Mouse (Mus musculus) megakaryocyte progenitor cell, adult 5-6 weeks (primary cell): Measurements from ENCODE around the gene Sorcs3. TPM values are rescaled to one million over a fixed set of nuclear protein-coding genes. Genes with fewer than 3 reads are reported as not detected.

Experiments
- ATAC-seq: replicated peaks from 2 replicates; pipeline ENCODE4 v1.8.0; 2016; ENCODE audit warnings: mild to moderate bottlenecking, moderate TSS enrichment, inconsistent platforms; ENCODE audit not compliant: poor library complexity
- total RNA-seq, 2 experiments: library from RNA; stranded (forward) in 1 of 2; stranded (reverse) in 1 of 2; fragments of 157-497, 149-512 nt in 1 of 2; fragments of 200-1000 nt in 1 of 2; gene quantifications; 2 replicates each; pipeline versions ENCODE4 v1.2.3 to v1.2.4; 2015 to 2017

Sorcs3 gene
- total RNA-seq, 2 experiments from 2014 or later, result 0.21 TPM; not detected in 1

- ATAC-seq, result no peak
Observed at GRCm38 (mm10) chr19:48700111-48700658, 494.4 kb downstream of the Sorcs3 start.

- ATAC-seq, result no peak
Observed at GRCm38 (mm10) chr19:48703763-48704162, 497.9 kb downstream of the Sorcs3 start.

- no peak for ATAC-seq
Observed at GRCm38 (mm10) chr19:48706267-48706923, 500.6 kb downstream of the Sorcs3 start.

- ATAC-seq, result no peak
Observed at GRCm38 (mm10) chr19:48706924-48707320, 501.1 kb downstream of the Sorcs3 start.

GRCm38 (mm10) chr19:48725851-48726419, 520.1 kb downstream of the Sorcs3 start:
- ATAC-seq, result no peak

- no peak for ATAC-seq
Observed at GRCm38 (mm10) chr19:48727048-48727447, 521.2 kb downstream of the Sorcs3 start.

GRCm38 (mm10) chr19:48727601-48728000, 521.8 kb downstream of the Sorcs3 start:
- no peak for ATAC-seq

GRCm38 (mm10) chr19:48731731-48732130, 525.9 kb downstream of the Sorcs3 start:
- ATAC-seq, result no peak

GRCm38 (mm10) chr19:48734370-48734769, 528.5 kb downstream of the Sorcs3 start:
- ATAC-seq, result no peak

- ATAC-seq, result no peak
Observed at GRCm38 (mm10) chr19:48737554-48737953, 531.7 kb downstream of the Sorcs3 start.

GRCm38 (mm10) chr19:48755156-48755555, 549.3 kb downstream of the Sorcs3 start:
- ATAC-seq, result no peak

GRCm38 (mm10) chr19:48756831-48757230, 551.0 kb downstream of the Sorcs3 start:
- ATAC-seq, result no peak

GRCm38 (mm10) chr19:48766524-48766923, 560.7 kb downstream of the Sorcs3 start:
- no peak for ATAC-seq

GRCm38 (mm10) chr19:48771565-48771964, 565.7 kb downstream of the Sorcs3 start:
- no peak for ATAC-seq

GRCm38 (mm10) chr19:48779095-48779765, 573.4 kb downstream of the Sorcs3 start:
- no peak for ATAC-seq

- ATAC-seq, result no peak
Observed at GRCm38 (mm10) chr19:48780813-48781212, 575.0 kb downstream of the Sorcs3 start.

- no peak for ATAC-seq
Observed at GRCm38 (mm10) chr19:48782024-48782721, 576.3 kb downstream of the Sorcs3 start.

GRCm38 (mm10) chr19:48787269-48787668, 581.4 kb downstream of the Sorcs3 start:
- no peak for ATAC-seq

GRCm38 (mm10) chr19:48804546-48804945, 598.7 kb downstream of the Sorcs3 start:
- no peak for ATAC-seq

- ATAC-seq, result no peak
Observed at GRCm38 (mm10) chr19:48811541-48811940, 605.7 kb downstream of the Sorcs3 start.

- no peak for ATAC-seq
Observed at GRCm38 (mm10) chr19:48813823-48814222, 608.0 kb downstream of the Sorcs3 start.
